Mouse (Mus musculus) midbrain, embryonic 16.5 days (tissue): ENCODE measurements around the gene Gm49403. TPM values are rescaled to one million over a fixed set of nuclear protein-coding genes. Genes with fewer than 3 reads are reported as not detected.

Experiments
- ATAC-seq: fragments of 200-750 bp; cut with Nextera tagmentation; 2 replicates; pipeline ENCODE4 v1.8.0; 2017; ENCODE audit warnings: moderate TSS enrichment
- H3K27ac ChIP-seq: fragments of 300-500 bp; sonication (generic); 2 replicates; pipeline ENCODE4 v1.5.1; 2014; ENCODE audit warnings: mild to moderate bottlenecking, low read length, mixed read lengths
- H3K27me3 ChIP-seq: fragments of 300-500 bp; sonication (generic); 2 replicates; pipeline ENCODE4 v1.6.1; 2014; ENCODE audit warnings: low read depth, low read length, mixed read lengths; ENCODE audit not compliant: control insufficient read depth, insufficient read depth
- H3K36me3 ChIP-seq: fragments of 300-500 bp; sonication (generic); 2 replicates; pipeline ENCODE4 v1.6.1; 2014; ENCODE audit warnings: mild to moderate bottlenecking, low read length, moderate library complexity, mixed read lengths; ENCODE audit not compliant: control insufficient read depth, insufficient read depth
- H3K4me1 ChIP-seq: fragments of 300-500 bp; sonication (generic); 2 replicates; pipeline ENCODE4 v1.6.1; 2014; ENCODE audit warnings: mild to moderate bottlenecking, low read length, mixed read lengths; ENCODE audit not compliant: control insufficient read depth, insufficient read depth
- H3K4me2 ChIP-seq: fragments of 300-500 bp; sonication (generic); 2 replicates; pipeline ENCODE4 v1.6.1; 2014; ENCODE audit warnings: mild to moderate bottlenecking, low read length, mixed read lengths
- H3K4me3 ChIP-seq: fragments of 300-500 bp; sonication (generic); 2 replicates; pipeline ENCODE4 v1.5.1; 2014; ENCODE audit warnings: low read depth, mild to moderate bottlenecking, low read length, moderate library complexity, mixed read lengths
- H3K9ac ChIP-seq: fragments of 300-500 bp; sonication (generic); 2 replicates; pipeline ENCODE4 v1.6.1; 2014; ENCODE audit warnings: low read depth, low read length, mixed read lengths
- H3K9me3 ChIP-seq: fragments of 300-500 bp; sonication (generic); replicated peaks from 2 replicates; pipeline ENCODE4 v1.6.1; 2014; ENCODE audit warnings: mild to moderate bottlenecking, low read length, mixed read lengths; ENCODE audit not compliant: control insufficient read depth, poor library complexity, severe bottlenecking
- WGBS: fragments of 180-500 bp; shearing (Covaris S2); extraction: QIAGEN DNeasy Blood & Tissue Kit; methylation state at CpG from one replicate; pipeline ENCODE4 v1.1.7; 2014; 5-methylcytosine and 5-hydroxymethylcytosine counted together
- polyA plus RNA-seq: library from polyadenylated mRNA; unstranded; fragments of >200 nt; fragmentation: Nextera tagmentation; extraction: Ambion mirVana; gene quantifications from 2 replicates; pipeline ENCODE4 v1.2.1, GENCODE M21; 2015

Gm49403 gene
- polyA plus RNA-seq, 1 experiment from 2014 or later, result not detected

DNA sequence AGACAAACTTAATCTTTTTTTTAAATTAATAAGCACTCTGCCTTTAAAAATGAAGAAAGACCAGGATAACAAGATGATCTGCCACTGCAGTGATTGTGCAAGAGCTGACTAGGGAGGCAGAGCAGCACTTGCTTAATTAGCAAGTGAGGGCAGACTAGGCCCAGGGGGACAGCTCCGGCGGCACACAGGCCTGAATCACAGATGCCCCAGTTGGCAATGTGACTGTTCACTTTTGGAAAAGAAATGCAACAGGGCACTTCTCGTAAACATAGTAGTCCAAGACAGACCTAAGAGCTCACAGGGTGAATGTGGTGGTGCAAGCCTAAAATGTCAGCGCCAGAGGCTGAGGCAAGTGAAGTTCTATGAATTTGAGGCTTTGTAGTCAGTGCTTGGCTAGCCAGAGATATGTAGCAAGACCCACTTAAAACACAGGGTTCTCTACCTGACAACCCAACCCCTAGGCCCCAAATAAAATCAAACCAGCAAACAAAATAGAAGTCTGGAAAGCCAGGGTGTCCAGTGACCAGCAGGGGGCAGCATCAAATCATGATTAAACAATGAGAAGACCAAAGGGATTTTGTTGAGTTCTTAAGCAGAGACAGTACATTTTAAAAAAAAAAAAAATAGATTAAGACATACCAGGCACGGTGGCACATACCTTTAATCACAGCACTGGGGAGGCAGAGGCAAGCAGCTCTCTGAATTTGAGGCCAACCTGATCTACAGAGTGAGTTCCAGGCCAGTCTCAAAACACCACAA, 39.2 kb upstream of the Gm49403 start:
- H3K27me3 ChIP-seq, result no peaks in the 10 kb centered on the region
- H3K9me3 ChIP-seq, result no peaks in the 10 kb centered on the region
- no peak for ATAC-seq
- peaks cover 11% of the 10 kb centered on the region for H3K4me1 ChIP-seq
- peak overlapping the region; percentile 39; the same call in 1 of the 2 replicates for H3K9ac ChIP-seq
- H3K27ac ChIP-seq, result no peak overlapping the region
- WGBS, result 53% methylated on average over 5 of the region's 5 CpGs
- H3K36me3 ChIP-seq, result peaks cover 28% of the 10 kb centered on the region
- no peak overlapping the region for H3K4me2 ChIP-seq
- no peak overlapping the region for H3K4me3 ChIP-seq

DNA sequence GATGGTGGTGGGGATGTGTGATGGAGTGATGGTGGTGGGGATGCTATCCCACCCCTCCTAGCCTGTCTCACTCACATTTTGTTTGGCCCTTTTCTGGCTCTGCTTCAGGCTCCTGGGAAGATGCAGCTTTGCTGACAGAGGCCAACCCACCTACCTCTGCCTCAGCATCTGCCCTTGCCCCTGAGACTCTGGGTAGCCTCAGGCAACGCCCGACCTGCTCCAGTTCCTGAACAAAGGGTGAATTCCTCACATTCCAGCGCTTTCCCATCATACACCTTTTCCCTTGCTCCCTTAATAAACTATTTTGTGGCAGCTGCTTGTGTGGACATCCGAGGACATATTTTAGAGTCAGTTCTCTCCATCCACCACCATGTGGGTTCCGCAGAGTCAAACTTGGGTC, 35.4 kb upstream of the Gm49403 start:
- 80% methylated on average over 5 of the region's 5 CpGs for WGBS
- no peak overlapping the region for H3K4me2 ChIP-seq
- H3K27ac ChIP-seq, result no peak overlapping the region
- ATAC-seq, result no peak
- peaks cover 25% of the 10 kb centered on the region for H3K36me3 ChIP-seq
- H3K4me1 ChIP-seq, result 0 out of 2 replicates have a peak, but pooled peaks cover 2% of the 10 kb centered on the region
- no peaks in the 10 kb centered on the region for H3K9me3 ChIP-seq
- H3K4me3 ChIP-seq, result no peak overlapping the region
- H3K9ac ChIP-seq, result no peak overlapping the region
- H3K27me3 ChIP-seq, result no peaks in the 10 kb centered on the region

DNA sequence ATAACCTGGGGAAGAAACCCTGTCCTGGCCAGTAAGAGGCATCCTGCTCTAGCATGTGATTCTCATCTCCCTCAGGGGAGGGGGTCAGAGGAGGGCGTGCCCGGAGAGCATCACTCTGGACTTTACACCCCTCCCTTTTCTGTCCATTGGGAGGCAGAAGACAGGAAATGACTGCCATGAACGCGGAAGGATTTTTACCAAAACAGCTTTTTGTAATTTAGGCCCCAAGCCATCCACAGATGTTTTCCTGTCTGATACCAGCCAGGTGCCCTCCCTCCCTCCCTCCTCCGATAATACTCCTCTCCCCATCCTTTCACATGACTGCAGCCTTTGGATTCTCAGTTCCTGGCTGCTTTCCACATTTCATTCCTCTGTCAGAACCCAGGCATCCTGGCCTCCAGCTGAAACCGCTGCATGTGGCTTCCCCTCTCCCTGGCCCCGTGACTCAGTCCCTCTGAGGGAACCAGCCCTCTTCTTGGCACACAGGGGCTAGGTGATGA, 33.3 kb upstream of the Gm49403 start, which contains the start of gene Lrrn4cl:
Gene Lrrn4cl, plus strand, starts transcription at position 367 of the 500 bp plus-strand sequence.
- 0 out of 2 replicates have a peak, but pooled peaks cover 2% of the 10 kb centered on the region for H3K4me1 ChIP-seq
- H3K27me3 ChIP-seq, result no peaks in the 10 kb centered on the region
- no peak within 1 kb of the TSS for H3K4me3 ChIP-seq
- no peak within 1 kb of the TSS for H3K9ac ChIP-seq
- H3K4me2 ChIP-seq, result no peak within 1 kb of the TSS
- whole genome bisulfite sequencing, result 36% methylated on average over 7 of the region's 7 CpGs
- peaks cover 25% of the 10 kb centered on the region for H3K36me3 ChIP-seq
- H3K9me3 ChIP-seq, result no peaks in the 10 kb centered on the region
- 0 out of 2 replicates have a peak within 1 kb of the TSS, but pooled peaks have one; percentile 11 for H3K27ac ChIP-seq
- ATAC-seq, result 0 out of 2 replicates have a peak, but pooled peaks have one; percentile 40

DNA sequence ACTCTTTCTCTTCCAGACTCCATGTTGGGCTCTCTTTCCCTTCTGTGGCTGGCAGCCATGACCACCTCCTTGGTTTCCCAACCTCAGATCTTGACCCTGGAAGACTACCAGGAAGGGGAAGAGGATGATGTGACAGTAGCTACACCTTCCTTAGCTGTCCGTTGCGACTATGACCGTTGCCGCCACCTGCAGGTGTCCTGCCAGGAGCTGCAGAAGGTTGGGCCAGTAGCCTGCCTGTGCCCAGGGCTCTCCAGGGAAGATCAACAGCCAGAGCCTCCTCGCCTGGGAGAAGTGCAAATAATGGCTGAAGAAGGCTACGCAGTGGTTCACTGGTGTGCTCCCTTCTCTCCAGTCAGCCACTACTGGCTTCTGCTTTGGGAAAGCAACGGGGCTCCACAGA, 32.1 kb upstream of the Gm49403 start:
- Histone ChIP-seq H3K4me1 (0 out of 2 replicates have a peak, but pooled peaks cover 2% of the 10 kb centered on the region), H3K4me3 (no peak overlapping the region), H3K9me3 (no peaks in the 10 kb centered on the region), H3K36me3 (peaks cover 15% of the 10 kb centered on the region), H3K27ac (no peak overlapping the region), H3K4me2 (no peak overlapping the region), H3K27me3 (no peaks in the 10 kb centered on the region), H3K9ac (no peak overlapping the region)
- no peak for ATAC-seq
- WGBS, result 52% methylated on average over 7 of the region's 7 CpGs

DNA sequence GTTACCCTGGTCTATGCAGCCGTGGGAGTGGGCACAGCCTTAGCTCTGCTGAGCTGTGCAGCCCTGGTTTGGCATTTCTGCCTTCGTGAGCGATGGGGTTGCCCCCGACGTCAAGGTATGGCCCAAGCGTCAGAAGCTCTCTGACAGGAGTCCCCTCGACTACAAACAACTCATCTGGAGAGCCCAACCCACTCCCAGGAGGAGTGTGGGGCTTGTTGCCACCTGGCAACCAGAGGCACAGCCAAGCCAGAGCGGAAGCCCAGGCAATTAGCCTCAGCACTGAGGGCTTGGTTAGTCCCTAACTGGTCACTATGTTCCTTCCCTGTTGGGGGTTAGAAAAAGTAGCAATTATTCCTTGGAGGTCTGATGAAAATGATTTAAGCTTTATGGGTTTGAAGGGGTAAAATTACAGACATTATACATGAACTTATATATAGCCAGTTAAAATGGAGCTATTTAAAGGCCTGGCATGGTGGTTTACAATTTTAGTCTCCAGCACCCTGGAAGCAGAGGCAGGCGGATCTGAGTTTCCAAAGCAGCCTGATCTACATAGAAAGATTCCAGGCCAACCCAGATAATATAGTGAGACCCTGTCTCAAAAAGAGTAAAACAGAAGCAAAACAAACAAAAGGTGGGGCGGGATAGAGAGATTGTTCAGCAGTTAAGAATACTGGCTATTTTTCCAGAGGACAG, 31.3 kb upstream of the Gm49403 start:
- H3K36me3 ChIP-seq, result peaks cover 10% of the 10 kb centered on the region
- WGBS, result 62% methylated on average over 10 of the region's 10 CpGs
- no peaks in the 10 kb centered on the region for H3K9me3 ChIP-seq
- no peak overlapping the region for H3K4me2 ChIP-seq
- H3K27ac ChIP-seq, result no peak overlapping the region
- no peak overlapping the region for H3K4me3 ChIP-seq
- no peak for ATAC-seq
- H3K4me1 ChIP-seq, result 0 out of 2 replicates have a peak, but pooled peaks cover 2% of the 10 kb centered on the region
- H3K27me3 ChIP-seq, result no peaks in the 10 kb centered on the region
- H3K9ac ChIP-seq, result no peak overlapping the region

DNA sequence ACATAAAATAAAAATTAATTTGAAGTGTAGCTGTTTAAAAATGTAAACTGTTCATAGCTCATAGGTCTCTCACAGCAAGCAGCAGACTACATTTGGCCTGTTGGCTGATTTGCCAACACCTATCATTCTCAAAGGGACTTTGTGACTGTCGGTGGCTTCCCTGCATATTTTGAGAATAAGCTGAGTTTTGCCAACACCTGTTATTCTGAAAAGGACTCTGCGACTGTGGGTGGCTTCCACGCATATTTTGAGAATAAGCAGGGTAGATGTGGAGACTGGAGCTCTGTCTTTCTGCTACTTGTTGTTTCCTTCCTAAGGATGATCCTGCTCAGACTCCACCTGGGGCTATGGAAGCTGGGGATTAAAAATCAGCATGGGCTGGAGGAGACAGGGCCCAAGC, 30.6 kb upstream of the Gm49403 start:
- H3K36me3 ChIP-seq, result peaks cover 9% of the 10 kb centered on the region
- no peaks in the 10 kb centered on the region for H3K27me3 ChIP-seq
- no peak overlapping the region for H3K9ac ChIP-seq
- H3K4me2 ChIP-seq, result no peak overlapping the region
- ATAC-seq, result no peak
- 89% methylated on average over 3 of the region's 3 CpGs for WGBS
- H3K27ac ChIP-seq, result no peak overlapping the region
- no peaks in the 10 kb centered on the region for H3K9me3 ChIP-seq
- 0 out of 2 replicates have a peak, but pooled peaks cover 2% of the 10 kb centered on the region for H3K4me1 ChIP-seq
- no peak overlapping the region for H3K4me3 ChIP-seq

DNA sequence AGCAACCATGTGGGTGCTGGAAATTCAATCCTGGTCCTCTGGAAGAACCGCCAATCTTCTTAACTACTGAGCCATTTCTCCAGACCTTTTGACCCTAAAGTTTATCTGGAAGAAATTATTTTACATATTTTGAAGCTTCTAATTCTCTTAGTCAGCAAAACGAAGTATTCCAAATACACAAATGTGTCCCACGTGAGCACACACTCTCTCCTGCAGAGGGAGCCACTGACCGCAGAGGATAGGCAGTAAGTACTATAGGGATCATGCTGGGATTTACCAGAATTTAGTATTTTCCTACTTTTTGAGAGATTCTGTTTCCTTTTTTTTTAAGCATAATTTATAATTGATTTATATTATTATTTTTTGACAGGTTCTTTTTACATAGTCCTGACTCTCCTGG, 26.0 kb upstream of the Gm49403 start:
- Histone ChIP-seq H3K4me3 (no peak overlapping the region), H3K27me3 (no peaks in the 10 kb centered on the region), H3K9ac (no peak overlapping the region), H3K4me2 (no peak overlapping the region), H3K36me3 (no peaks in the 10 kb centered on the region), H3K27ac (no peak overlapping the region), H3K4me1 (no peaks in the 10 kb centered on the region), H3K9me3 (no peaks in the 10 kb centered on the region)
- ATAC-seq, result no peak
- WGBS, result 42% methylated on average over 4 of the region's 4 CpGs

DNA sequence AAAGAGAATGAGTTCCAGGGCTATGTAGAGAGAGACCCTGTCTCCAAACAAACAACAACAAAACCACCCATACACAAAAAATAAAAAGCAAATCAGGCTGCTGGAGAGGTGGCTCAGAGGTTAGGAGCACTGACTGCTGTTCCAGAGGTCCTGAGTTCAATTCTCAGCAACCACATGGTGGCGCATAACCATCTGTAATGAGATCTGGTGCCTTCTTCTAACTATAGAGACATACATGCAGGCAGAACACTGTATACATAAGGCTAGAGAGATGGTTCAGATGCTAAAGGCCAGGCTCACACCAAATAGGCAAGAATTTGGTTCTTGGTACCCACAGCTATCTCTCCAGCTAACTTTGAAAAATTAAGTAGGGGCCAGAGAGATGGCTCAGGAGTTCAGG, 24.7 kb upstream of the Gm49403 start:
- H3K27ac ChIP-seq, result no peak overlapping the region
- H3K4me2 ChIP-seq, result no peak overlapping the region
- H3K4me1 ChIP-seq, result no peaks in the 10 kb centered on the region
- H3K9ac ChIP-seq, result no peak overlapping the region
- H3K27me3 ChIP-seq, result no peaks in the 10 kb centered on the region
- no peak for ATAC-seq
- no peaks in the 10 kb centered on the region for H3K36me3 ChIP-seq
- no peaks in the 10 kb centered on the region for H3K9me3 ChIP-seq
- WGBS, result 20% methylated on average over 1 of the region's 1 CpGs
- H3K4me3 ChIP-seq, result no peak overlapping the region

DNA sequence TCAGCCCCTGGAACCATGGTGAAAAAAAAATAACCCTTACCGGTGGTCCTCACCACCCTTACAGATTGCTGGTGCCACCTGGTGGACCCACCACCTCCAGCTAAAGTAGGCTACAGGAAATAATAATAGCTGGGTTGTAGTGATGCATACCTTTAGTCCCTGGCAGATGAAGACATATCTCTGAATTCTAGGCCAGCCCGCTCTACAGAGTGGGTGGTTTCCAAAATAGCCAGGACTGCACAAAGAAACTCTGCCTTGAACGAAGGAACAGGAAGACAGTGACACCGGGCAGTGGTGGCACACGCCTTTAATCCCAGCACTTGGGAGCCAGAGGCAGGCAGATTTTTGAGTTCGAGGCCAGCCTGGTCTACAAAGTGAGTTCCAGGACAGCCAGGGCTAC, 19.5 kb upstream of the Gm49403 start:
- Histone ChIP-seq H3K4me2 (no peak overlapping the region), H3K9ac (no peak overlapping the region), H3K27me3 (no peaks in the 10 kb centered on the region), H3K27ac (no peak overlapping the region), H3K4me1 (no peaks in the 10 kb centered on the region), H3K4me3 (no peak overlapping the region), H3K36me3 (no peaks in the 10 kb centered on the region), H3K9me3 (no peaks in the 10 kb centered on the region)
- ATAC-seq, result no peak
- WGBS, result 89% methylated on average over 6 of the region's 6 CpGs
